Mouse (Mus musculus) embryonic fibroblast, embryonic 13.5 days (primary cell): Measurements from ENCODE around the gene Mgat3.

Experiments
- CTCF ChIP-seq: IDR thresholded peaks from 2 replicates; pipeline ENCODE4 v1.5.1; 2011; ENCODE audit warnings: mild to moderate bottlenecking, control low read depth, low read length, moderate library complexity, borderline replicate concordance; ENCODE audit not compliant: insufficient read depth
- POLR2A ChIP-seq: IDR thresholded peaks from 2 replicates; pipeline ENCODE4 v1.6.1; 2011; ENCODE audit warnings: low read depth, mild to moderate bottlenecking, control low read depth, low read length, moderate library complexity

GRCm38 (mm10) chr15:80208446-80208845 lies 34.9 kb downstream of the Mgat3 start:
- TF ChIP-seq POLR2A (no peak), CTCF (no peak)
